In the genomic region with DNA sequence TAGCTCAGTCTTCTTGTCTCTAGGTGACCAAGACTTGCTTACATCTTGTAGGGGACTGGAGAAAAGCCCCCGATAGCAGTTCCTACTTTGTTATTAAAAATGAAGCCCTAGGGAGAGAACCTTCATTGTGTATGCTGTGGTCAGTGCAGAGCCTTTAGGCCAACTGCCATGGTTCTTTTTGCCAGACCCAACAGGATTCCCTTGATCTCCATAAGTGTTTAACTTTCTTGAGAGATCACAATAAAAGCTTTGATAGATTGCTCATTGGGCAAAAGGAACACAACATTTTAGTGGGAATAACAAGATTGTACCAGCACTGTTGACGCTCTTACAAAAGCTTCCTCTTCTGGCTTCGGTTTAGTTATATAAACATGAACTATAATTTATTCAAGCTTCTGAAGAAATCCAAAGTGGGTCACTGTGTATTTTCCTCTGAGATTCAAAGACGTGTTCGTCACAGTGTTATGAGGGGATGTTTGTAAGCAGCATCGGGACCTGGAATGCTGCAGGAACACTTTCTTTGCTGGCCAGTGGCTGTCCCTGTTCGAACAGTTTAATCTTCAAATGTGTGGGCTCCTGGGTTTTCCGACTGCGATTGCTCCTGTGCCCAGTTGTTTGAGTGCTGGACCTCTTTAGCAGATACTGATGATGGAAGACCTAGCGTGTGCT, we compare ENCODE assay signal across 18 mouse cellular contexts. TPM values are rescaled to one million over a fixed set of nuclear protein-coding genes. Genes with fewer than 3 reads are reported as not detected.
A peak's percentile ranks its signal among the peaks of the same experiment; 100 is the strongest.
DNase-seq lines count a peak whose midpoint lies in the region; ATAC-seq and TF ChIP-seq lines count a peak whose summit lies in the region.
"Had no signal": no experiment of that assay in that cellular context is flagged by ENCODE, and none has a peak within 500 bp of the region (broad histone marks: within the 10 kb centered on the region; RNA-seq: fewer than 3 reads in every experiment).

No protein-coding gene starts in this region.

- DNase-seq in cerebellum, postnatal 25 days = no peak
- peak; percentile 29 for DNase-seq in hindbrain, postnatal 0 days (ENCODE audit: low spot score)
- DNase-seq in lung, embryonic 14.5 days = peak; percentile 39
- no peak for DNase-seq in lung, postnatal 36 days
- peak; percentile 30 for DNase-seq in Muller cell, postnatal 12 days (ENCODE audit: inconsistent ontology term)
- no peak for DNase-seq in natural killer cell, adult 2 months (ENCODE audit: low spot score in 2 of 2)
- DNase-seq: adrenal gland, postnatal 10 days; gastrocnemius, postnatal 25 days; heart, adult 2 months; heart, postnatal 36 days; kidney, postnatal 25 days; liver, embryonic 13.5 days; thymus, postnatal 36 days had no signal

- H3K4me2 ChIP-seq in hindbrain, postnatal 0 days (ENCODE audit: low read depth, low read length) = 0 out of 2 replicates have a peak overlapping the region, but pooled peaks have one; percentile 11
- H3K4me2 ChIP-seq in hindbrain, embryonic 16.5 days (ENCODE audit: low read length) = no peak overlapping the region
- H3K4me2 ChIP-seq in lung, embryonic 14.5 days = no peak overlapping the region
- H3K4me2 ChIP-seq: hindbrain, embryonic 14.5 days; liver, embryonic 13.5 days had no signal

- TF ChIP-seq CTCF in hindbrain, postnatal 0 days (IDR thresholded peaks at IDR 0.05; ENCODE audit: low read depth) = no peak
- no peak for TF ChIP-seq CTCF in lung, embryonic 14.5 days (IDR thresholded peaks at IDR 0.05; ENCODE audit: low read depth)

- 71% methylated on average over 10 of the region's 10 CpGs for WGBS in hindbrain, postnatal 0 days
- WGBS in hindbrain, embryonic 16.5 days = 82% methylated on average over 10 of the region's 10 CpGs
- 60% methylated on average over 10 of the region's 10 CpGs for WGBS in lung, embryonic 14.5 days

- H3K9ac ChIP-seq in hindbrain, postnatal 0 days (replicated peaks; ENCODE audit: low read length) = no peak overlapping the region
- no peak overlapping the region for H3K9ac ChIP-seq in hindbrain, embryonic 16.5 days (ENCODE audit: low read depth, low read length)
- no peak overlapping the region for H3K9ac ChIP-seq in lung, embryonic 14.5 days
- H3K9ac ChIP-seq: hindbrain, embryonic 14.5 days; liver, embryonic 13.5 days had no signal

- no peak overlapping the region for H3K27ac ChIP-seq in hindbrain, postnatal 0 days
- no peak overlapping the region for H3K27ac ChIP-seq in hindbrain, embryonic 16.5 days (ENCODE audit: low read depth, low read length)
- no peak overlapping the region for H3K27ac ChIP-seq in lung, embryonic 14.5 days (ENCODE audit: low read depth)
- H3K27ac ChIP-seq: heart, adult 2 months; hindbrain, embryonic 14.5 days; liver, embryonic 13.5 days had no signal

- no peaks in the 10 kb centered on the region for H3K9me3 ChIP-seq in hindbrain, postnatal 0 days (ENCODE audit: low read length)
- no peaks in the 10 kb centered on the region for H3K9me3 ChIP-seq in hindbrain, embryonic 16.5 days (ENCODE audit: control insufficient read depth, low read length)
- H3K9me3 ChIP-seq in lung, embryonic 14.5 days (ENCODE audit: low read depth, low read length) = no peaks in the 10 kb centered on the region
- H3K9me3 ChIP-seq: liver, embryonic 13.5 days had no signal

- 0 out of 2 replicates have a peak, but pooled peaks have one; percentile 10 for ATAC-seq in cerebellum, adult (ENCODE audit: insufficient number of reproducible peaks, low FRiP score, low TSS enrichment)
- peak; percentile 64 for ATAC-seq in hindbrain, postnatal 0 days
- no peak for ATAC-seq in hindbrain, embryonic 16.5 days
- peak; percentile 60; the same call in 1 of the 2 replicates for ATAC-seq in lung, embryonic 14.5 days (ENCODE audit: insufficient read depth)
- ATAC-seq: intestine, embryonic 16.5 days had no signal

- no peak overlapping the region for H3K4me3 ChIP-seq in hindbrain, postnatal 0 days (ENCODE audit: low read length)
- no peak overlapping the region for H3K4me3 ChIP-seq in hindbrain, embryonic 16.5 days (ENCODE audit: low read length)
- no peak overlapping the region for H3K4me3 ChIP-seq in lung, embryonic 14.5 days (ENCODE audit: low read depth, low read length)
- H3K4me3 ChIP-seq: heart, adult 2 months; liver, embryonic 13.5 days had no signal

- H3K36me3 ChIP-seq in hindbrain, postnatal 0 days (ENCODE audit: insufficient read depth, low read length) = no peaks in the 10 kb centered on the region
- H3K36me3 ChIP-seq in hindbrain, embryonic 16.5 days (ENCODE audit: control insufficient read depth, insufficient read depth, low read length) = no peaks in the 10 kb centered on the region
- no peaks in the 10 kb centered on the region for H3K36me3 ChIP-seq in lung, embryonic 14.5 days (ENCODE audit: insufficient read depth)
- H3K36me3 ChIP-seq: liver, embryonic 13.5 days had no signal

- no peaks in the 10 kb centered on the region for H3K4me1 ChIP-seq in hindbrain, postnatal 0 days (ENCODE audit: insufficient read depth, low read length)
- no peaks in the 10 kb centered on the region for H3K4me1 ChIP-seq in hindbrain, embryonic 16.5 days (ENCODE audit: control insufficient read depth, insufficient read depth, low read depth, low read length)
- H3K4me1 ChIP-seq in lung, embryonic 14.5 days (ENCODE audit: insufficient read depth) = 0 out of 2 replicates have a peak, but pooled peaks cover 11% of the 10 kb centered on the region
- H3K4me1 ChIP-seq: liver, embryonic 13.5 days had no signal

- no peaks in the 10 kb centered on the region for H3K27me3 ChIP-seq in hindbrain, postnatal 0 days (ENCODE audit: insufficient read depth, low read length)
- no peaks in the 10 kb centered on the region for H3K27me3 ChIP-seq in hindbrain, embryonic 16.5 days (replicated peaks; ENCODE audit: control insufficient read depth, insufficient read depth, low read length)
- H3K27me3 ChIP-seq in lung, embryonic 14.5 days (ENCODE audit: insufficient read depth, low read length) = no peaks in the 10 kb centered on the region
- H3K27me3 ChIP-seq: liver, embryonic 13.5 days; Patski had no signal

RNA-seq across cellular contexts. Expression of a gene that starts 54.7 kb away (rescaled TPM):
- 20.5 and 28.5 TPM in 2 replicates for total RNA-seq in hindbrain, postnatal 0 days (2014; rRNA removed)
- polyA plus RNA-seq in hindbrain, postnatal 0 days (2015; fragmentation: Nextera tagmentation; extraction: Ambion mirVana) = 17.1 and 17.9 TPM in 2 replicates
- 19.3 and 21.6 TPM in 2 replicates for polyA plus RNA-seq in hindbrain, embryonic 16.5 days (2015; fragmentation: Nextera tagmentation; extraction: Ambion mirVana)
- polyA plus RNA-seq in lung, embryonic 14.5 days (2014; fragmentation: Nextera tagmentation; extraction: Ambion mirVana) = 37.0 and 38.9 TPM in 2 replicates

Comparison
In these comparisons a context has a peak if more than half of its experiments do, and no peak if none do; other contexts are left out.
1. DNase-seq: peak in hindbrain, postnatal 0 days (single experiment), lung, embryonic 14.5 days (single experiment) and Muller cell, postnatal 12 days (single experiment); none in cerebellum, postnatal 25 days (0 of 2), lung, postnatal 36 days (single experiment) and natural killer cell, adult 2 months (0 of 2).